ENCODE assay signal across 8 mouse cellular contexts in the genomic region with DNA sequence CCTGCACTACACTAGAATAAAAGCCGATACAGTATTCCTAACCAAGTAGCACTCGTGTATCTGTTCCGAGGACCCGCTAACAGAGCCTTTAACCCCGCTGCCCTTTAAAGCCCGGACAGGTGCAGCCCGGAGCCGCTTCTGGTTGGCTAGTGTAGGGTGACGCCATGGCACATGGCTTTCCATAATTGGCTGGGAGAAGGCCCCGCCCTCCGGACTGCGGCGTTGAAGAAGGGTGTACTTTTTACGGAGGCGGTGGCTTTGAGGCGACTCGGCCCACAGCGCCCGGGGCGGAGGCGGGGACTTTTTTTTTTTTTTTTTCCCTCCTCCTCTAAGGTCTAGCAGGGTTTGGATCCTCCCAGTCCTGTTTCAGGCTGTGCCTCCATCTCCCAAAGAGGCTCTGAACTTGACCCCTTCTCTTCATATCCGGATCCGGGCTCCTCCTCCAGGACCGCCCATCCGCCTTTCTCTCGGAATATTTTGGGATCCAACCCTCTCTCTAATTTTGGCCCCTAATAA. TPM values are rescaled to one million over a fixed set of nuclear protein-coding genes. Genes with fewer than 3 reads are reported as not detected.
A peak's percentile ranks its signal among the peaks of the same experiment; 100 is the strongest.
DNase-seq lines count a peak whose midpoint lies in the region; ATAC-seq and TF ChIP-seq lines count a peak whose summit lies in the region.

A gene (plus strand): TSS at position 198 of the 516 bp plus-strand sequence.

- ATAC-seq in limb, embryonic 12.5 days (ENCODE audit: insufficient number of reproducible peaks, insufficient read depth, low FRiP score, low TSS enrichment, low read depth) = peak; percentile 93
- peak; percentile 94 for ATAC-seq in midbrain, embryonic 14.5 days (ENCODE audit: low FRiP score, low TSS enrichment)

- 0 out of 2 replicates have a peak, but pooled peaks have one; percentile 36 for TF ChIP-seq POLR2A in embryonic fibroblast, embryonic 13.5 days (IDR thresholded peaks at IDR 0.05; ENCODE audit: low read depth, low read length)

- peak within 1 kb of the TSS; percentile 75 for H3K4me2 ChIP-seq in limb, embryonic 12.5 days
- H3K4me2 ChIP-seq in midbrain, embryonic 14.5 days (ENCODE audit: low read length) = peak within 1 kb of the TSS; percentile 79

- peaks cover 49% of the 10 kb centered on the region for H3K27me3 ChIP-seq in limb, embryonic 12.5 days
- no peaks in the 10 kb centered on the region for H3K27me3 ChIP-seq in midbrain, embryonic 14.5 days (ENCODE audit: control insufficient read depth, insufficient read depth, low read length)

- DNase-seq in A20 (ENCODE audit: low read depth, low spot score) = peak; percentile 97
- DNase-seq in brain, adult 2 months (ENCODE audit: low read depth, low spot score) = peak; percentile 99
- peak; percentile 93 for DNase-seq in heart, adult 8-10 months (ENCODE audit: low spot score)
- peak; percentile 97 to 98 for DNase-seq in kidney, adult 8-10 months
- peak; percentile 96 for DNase-seq in midbrain, embryonic 14.5 days
- DNase-seq in spleen, adult 12 weeks (ENCODE audit: low spot score) = peak; percentile 81

- H3K4me3 ChIP-seq in embryonic fibroblast, embryonic 13.5 days (ENCODE audit: insufficient read depth, low read length) = peak within 1 kb of the TSS; percentile 71
- peak within 1 kb of the TSS; percentile 47 for H3K4me3 ChIP-seq in limb, embryonic 12.5 days (replicated peaks)
- H3K4me3 ChIP-seq in midbrain, embryonic 14.5 days (replicated peaks; ENCODE audit: low read depth, low read length) = peak within 1 kb of the TSS; percentile 64

- peak within 1 kb of the TSS; percentile 70 for H3K27ac ChIP-seq in embryonic fibroblast, embryonic 13.5 days (ENCODE audit: insufficient read depth, low read length)
- no peak within 1 kb of the TSS; the same call in 1 of the 2 replicates for H3K27ac ChIP-seq in limb, embryonic 12.5 days
- H3K27ac ChIP-seq in midbrain, embryonic 14.5 days (replicated peaks; ENCODE audit: low read depth, low read length) = peak within 1 kb of the TSS; percentile 86

- H3K4me1 ChIP-seq in embryonic fibroblast, embryonic 13.5 days (ENCODE audit: control insufficient read depth, insufficient read depth, low read length) = peaks cover 18% of the 10 kb centered on the region
- H3K4me1 ChIP-seq in limb, embryonic 12.5 days (replicated peaks) = peaks cover 26% of the 10 kb centered on the region
- peaks cover 21% of the 10 kb centered on the region for H3K4me1 ChIP-seq in midbrain, embryonic 14.5 days (ENCODE audit: control insufficient read depth, insufficient read depth, low read length)

- no peaks in the 10 kb centered on the region for H3K36me3 ChIP-seq in limb, embryonic 12.5 days
- peaks cover 8% of the 10 kb centered on the region; the same call in 1 of the 2 replicates for H3K36me3 ChIP-seq in midbrain, embryonic 14.5 days (ENCODE audit: control insufficient read depth, insufficient read depth, low read length)

- peak within 1 kb of the TSS; percentile 40 for H3K9ac ChIP-seq in limb, embryonic 12.5 days (replicated peaks)
- H3K9ac ChIP-seq in midbrain, embryonic 14.5 days (replicated peaks; ENCODE audit: low read length) = peak within 1 kb of the TSS; percentile 77

- H3K9me3 ChIP-seq in limb, embryonic 12.5 days = no peaks in the 10 kb centered on the region
- H3K9me3 ChIP-seq in midbrain, embryonic 14.5 days (ENCODE audit: control insufficient read depth, low read length) = no peaks in the 10 kb centered on the region

- TF ChIP-seq CTCF in embryonic fibroblast, embryonic 13.5 days (IDR thresholded peaks at IDR 0.05; ENCODE audit: borderline replicate concordance, insufficient read depth, low read length) = no peak

- WGBS in limb, embryonic 12.5 days = 0% methylated on average over 25 of the region's 26 CpGs
- WGBS in midbrain, embryonic 14.5 days = under 1% methylated on average over 26 of the region's 26 CpGs

RNA-seq across cellular contexts. Expression of the gene that starts here (rescaled TPM):
- polyA plus RNA-seq in embryonic fibroblast, embryonic 13.5 days (2011; ENCODE audit: insufficient read length, low read depth, missing spikeins) = 27.5 and 34.4 TPM in 2 replicates
- total RNA-seq in heart, adult 8-10 months (2022) = 10 to 100 TPM; 53.9 to 63.4 (median 59.2) TPM
- 14.1 and 14.9 TPM in 2 replicates for polyA plus RNA-seq in limb, embryonic 12.5 days (2016; fragmentation: Nextera tagmentation; extraction: Ambion mirVana)
- polyA plus RNA-seq in midbrain, embryonic 14.5 days (2014; fragmentation: Nextera tagmentation; extraction: Ambion mirVana) = 49.7 and 51.1 TPM in 2 replicates
